Mouse (Mus musculus) T-helper 17 cell (primary cell): ENCODE data around the gene Pan3.
"Not testable (repeated sequence)": the region's sequence is repeated elsewhere in the genome, so short reads cannot be mapped to it uniquely, and the experiment has no call there.

Source experiments
- in situ Hi-C, 2 experiments: fragments of 300-600 bp; cut with MboI, MseI; formaldehyde crosslinking; loops; 1 replicate in 1 of 2; 2 replicates in 1 of 2; pipeline ENCODE4 v1.15.1; 2025; ENCODE audit warnings: high pct_unique_total_duplicates in 2 of 2

Pan3 gene

DNA sequence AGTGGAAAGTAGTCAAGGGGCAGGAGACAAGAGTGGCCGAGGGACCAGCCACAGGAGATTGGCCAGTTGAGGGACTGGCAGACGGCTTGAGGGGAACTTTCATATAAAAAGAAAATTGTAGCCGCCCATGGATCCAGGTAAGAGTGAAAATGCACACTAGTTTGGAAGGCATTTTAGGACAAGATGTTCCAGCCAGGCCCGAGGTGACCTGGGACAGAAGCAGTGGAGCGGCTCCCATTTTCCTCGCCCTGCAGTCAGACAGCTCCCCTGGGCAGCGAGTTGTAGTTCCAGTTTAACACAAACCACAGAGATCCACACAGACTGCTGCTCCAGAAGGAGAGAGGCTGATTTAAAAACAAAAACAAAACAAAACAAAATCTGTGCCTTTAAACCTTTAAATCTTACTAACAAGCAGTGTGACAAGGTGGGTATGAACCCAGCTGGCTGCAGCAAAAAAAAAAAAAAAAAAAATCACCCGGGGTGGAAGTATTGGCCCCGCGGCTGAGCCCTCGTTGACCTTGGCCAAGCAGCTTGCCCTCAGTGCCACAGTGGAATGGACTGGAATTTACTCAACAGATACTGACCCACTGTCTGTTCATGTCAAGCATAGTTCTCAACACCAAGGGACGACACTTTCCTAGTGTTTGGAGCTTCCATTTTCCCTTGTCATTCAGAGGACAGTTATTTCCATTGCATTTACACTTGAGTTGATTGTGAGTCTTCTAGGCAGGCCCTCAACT lies 119.2 kb downstream of the Pan3 start:
- in situ Hi-C loops = no loop called here

DNA sequence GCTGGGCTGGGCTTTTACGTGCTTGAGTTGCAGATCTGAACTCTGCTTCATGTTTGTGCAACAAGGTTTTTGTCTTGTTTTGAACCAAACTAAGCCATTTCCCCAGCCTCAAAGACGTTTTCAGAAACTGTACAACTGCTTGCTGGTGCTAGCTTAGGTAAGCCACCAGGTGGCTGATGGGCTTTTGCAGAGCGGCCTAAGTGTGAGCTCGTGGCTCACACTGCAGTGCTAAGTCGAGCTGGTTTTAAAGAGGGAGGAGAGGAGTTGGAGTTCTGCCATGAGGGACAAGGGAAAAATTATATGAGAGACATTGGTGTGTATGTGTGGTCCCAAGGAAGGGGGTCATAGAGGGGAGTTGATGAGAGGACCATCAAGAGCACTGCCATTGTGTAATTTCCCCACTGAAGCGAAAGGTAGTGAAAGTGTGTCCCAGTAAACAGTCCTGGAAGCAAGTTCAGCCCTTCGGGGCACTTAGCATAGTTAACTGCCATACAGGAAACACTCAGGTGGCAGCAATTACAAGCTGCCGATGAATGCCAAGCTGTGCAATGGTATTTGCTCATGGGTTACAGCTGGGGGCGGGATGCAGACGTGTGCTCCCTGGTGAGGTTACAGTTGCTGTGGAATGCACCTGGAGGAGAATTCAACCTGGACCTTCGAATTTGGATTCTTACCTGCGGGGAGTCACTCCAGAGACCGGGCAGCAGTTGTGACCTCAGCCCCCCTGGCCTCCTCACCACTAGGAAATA lies 122.1 kb downstream of the Pan3 start:
- in situ Hi-C loops = no loop called here

DNA sequence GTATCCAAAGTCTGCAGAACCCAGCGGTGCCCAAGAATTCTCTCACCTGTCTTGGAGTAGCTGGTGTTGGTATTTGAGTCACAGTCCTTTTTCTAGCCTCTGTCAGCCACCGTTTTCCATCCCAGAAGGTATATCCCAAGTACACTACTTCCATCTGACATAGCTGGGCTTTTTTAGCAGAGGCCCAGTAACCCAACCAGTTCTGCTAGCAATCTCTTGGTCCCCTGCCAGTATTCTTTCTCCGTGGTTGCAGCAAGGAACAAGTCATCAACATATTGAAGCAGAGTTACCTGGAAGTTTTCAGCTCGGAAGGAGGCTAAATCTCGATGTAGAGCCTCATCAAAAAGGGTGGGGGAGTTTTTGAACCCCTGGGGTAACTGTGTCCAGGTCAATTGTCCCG lies 127.7 kb downstream of the Pan3 start:
- in situ Hi-C loops = not testable (repeated sequence)

DNA sequence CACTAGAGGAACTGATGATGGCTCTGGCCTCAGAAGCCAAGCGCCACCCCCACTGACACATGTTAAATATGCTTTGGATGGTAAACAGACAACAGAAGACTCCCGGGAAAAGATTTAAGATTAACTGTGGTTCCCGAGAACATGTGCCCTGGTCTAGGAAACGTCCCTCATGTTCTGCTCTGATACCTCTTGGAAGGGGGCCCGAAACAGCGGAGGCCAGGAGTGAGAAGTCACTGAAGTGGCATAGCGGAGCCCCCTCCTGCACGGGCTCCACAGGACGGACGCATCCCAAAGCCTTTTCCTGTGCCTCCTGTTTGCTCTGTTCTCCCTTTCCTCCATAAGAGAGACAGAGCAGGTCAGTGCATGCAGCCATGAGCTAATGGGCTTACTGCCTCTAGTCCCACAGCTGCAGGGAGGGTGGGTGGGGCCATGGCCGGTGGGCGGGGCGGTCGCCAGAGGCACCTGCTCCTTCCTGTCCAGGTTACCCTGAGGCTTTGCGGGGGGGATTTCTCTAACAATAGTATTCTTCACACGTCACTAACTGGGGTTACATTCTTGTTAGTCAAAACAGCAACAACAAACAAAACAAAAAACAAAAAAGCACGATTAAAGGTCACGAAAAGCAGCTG lies 133.7 kb downstream of the Pan3 start:
- in situ Hi-C loops = no loop called here

DNA sequence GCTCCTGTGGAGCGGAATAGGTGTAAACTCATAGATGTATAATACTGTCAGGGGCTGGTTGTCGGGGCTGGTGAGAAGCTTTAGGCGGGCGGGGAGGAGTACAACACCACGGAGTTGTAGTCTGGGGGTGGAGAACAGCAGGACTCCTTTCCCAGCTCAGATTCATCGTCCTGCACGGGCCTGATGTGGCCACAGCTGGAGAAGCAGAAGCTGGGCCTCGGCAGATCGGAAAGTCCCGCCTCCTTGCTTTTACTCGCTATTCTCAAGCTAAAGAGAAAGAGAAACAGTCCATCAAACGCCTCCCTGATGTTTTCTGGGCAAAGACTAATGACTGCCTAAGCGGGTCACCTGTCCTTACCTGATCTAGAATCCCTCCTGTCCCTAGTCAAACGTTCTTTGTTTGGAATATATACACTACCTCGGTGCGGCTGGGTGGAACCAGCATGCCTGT lies 134.2 kb downstream of the Pan3 start:
- in situ Hi-C loops = no loop called here

DNA sequence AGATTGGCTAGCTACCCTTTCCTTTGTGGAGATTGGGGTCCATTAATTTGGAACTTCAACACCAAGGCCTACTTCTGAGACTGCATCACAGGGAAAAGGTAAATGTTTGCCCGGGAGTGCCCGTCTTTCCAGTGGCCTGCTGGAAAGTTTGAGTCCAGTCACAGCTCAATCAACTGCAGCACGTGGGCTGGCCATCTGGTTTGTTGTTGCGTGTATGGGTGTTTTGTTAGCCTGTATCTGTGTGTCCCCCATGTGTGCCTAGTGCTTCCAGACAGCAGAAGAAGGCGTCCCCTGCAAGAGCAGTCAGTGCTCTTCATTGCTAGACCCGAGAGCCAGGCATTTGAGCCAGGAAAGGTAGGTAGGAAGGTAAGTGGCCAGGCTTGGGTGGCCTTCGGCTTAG lies 135.5 kb downstream of the Pan3 start:
- in situ Hi-C loops = no loop called here

DNA sequence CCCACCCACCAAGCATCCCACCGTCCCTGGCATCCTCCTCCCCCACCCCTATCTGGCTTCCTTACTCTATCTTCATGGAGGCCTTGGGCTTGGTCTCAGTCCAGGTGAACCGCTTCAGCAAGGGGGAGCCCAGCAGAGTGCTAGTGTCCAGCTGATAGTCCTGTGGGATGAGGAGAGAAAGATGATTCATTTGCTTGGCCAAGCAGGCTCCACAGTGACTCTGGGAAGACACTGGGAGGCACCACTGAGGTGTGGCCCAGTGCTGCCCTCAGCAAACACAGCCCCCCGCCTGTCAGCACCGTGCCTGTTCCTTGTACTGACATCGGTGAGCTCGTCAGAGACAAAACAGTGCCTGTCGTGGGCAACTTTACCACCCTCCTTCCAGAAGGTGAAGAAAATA lies 136.4 kb downstream of the Pan3 start:
- in situ Hi-C loops = no loop called here

DNA sequence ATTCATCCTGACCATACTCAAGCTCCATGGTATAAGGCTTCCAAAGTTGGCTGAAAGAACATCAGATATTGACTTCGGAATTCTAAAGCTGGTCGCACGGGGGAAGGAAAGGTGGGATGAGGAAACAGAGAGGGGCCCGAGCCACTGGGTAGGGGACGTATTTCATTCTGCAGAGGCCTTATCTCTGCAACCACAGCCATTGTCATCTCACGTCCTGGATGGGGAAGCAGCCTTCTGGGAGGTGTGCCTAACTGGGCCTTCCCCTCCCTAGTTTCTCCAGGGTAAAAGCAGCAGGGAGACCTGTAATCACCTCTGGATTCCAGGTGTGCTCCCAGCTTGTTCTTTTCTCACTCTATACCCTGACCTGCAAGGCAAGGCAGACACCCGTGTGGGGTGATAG lies 142.7 kb downstream of the Pan3 start:
- in situ Hi-C loops = no loop called here

DNA sequence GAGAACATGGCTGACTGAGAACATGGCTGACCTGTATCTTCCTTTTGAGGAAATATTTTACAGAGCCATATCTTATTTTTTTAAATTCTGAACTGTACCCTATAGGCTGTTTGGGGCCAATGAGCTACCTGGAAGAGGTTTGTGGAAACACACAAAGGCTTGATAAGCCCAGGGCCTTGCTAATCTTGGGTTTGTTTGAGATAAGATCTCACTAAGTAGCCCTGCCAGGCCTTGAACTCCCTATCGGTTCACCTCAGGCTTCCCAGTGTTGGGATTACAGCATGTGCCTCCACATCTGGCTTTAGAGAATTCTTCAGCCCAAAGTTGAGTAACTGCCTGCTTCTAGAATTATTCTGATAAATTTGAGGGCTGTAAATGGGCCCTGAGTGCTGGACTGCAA lies 143.6 kb downstream of the Pan3 start:
- in situ Hi-C loops = no loop called here

DNA sequence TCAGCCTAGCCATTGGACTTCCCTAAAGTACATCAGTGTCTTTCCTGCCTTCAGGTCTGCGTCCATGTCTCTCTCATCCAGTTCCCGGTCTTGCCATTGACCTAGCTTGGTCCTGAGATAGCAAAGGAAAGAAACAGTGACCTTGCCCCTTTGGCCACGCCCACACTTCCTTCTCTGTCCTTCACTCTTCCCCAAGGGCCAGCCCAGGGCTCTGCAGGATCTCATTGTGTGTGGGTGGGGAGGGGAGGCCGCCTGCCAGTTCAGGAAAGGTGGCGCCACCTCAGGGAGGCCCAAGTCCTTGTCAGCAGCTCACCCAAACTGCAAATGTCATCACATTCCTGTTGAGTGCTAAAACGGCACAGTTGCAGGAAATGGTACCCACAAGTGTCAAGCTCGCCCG lies 144.6 kb downstream of the Pan3 start:
- in situ Hi-C loops = no loop called here

DNA sequence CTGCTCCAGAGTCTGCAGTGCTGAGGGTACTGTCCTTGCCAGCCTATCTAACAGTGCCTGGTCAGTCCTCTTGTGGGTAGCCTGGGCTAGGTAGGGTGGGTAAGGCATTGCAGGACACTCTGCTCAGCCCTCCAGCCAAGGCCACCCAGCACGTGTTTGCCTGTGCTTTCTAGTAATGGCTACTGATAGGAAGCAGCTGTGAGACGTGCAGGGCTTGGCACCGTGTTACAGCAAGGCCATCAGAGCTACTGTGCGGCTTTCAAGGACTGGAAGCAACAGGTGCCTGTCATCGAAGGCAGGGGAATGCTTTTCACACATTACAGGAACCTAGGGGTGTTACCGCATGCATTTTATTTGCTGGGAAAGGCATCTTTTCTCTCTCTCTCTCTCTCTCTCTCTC lies 147.0 kb downstream of the Pan3 start:
- in situ Hi-C loops = loop anchor here in 1 of 2 experiments (5.0 to 25.0 kb wide), 2 partner anchors 155 to 260 kb away; no protein-coding TSS in a partner anchor

DNA sequence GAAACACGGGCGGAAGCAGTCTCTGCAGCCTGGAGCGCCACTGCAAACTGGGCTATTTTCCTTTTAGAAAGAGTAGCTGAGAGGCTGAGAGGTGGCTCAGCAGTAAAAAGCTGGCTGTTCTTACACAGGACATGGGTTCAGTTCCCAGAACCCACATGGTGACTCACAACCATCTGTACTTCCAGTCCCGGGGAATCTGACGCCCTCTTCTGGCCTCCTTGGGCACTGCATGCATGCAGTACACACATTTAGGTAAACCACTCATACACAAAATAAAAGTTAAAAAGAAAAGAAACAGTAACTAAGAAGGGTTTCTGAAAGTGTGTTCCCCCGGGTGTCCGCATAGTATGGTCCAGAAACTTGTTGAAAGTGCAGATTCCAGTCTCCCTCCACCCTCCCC lies 149.2 kb downstream of the Pan3 start:
- in situ Hi-C loops = loop anchor here in 1 of 2 experiments (5.0 to 25.0 kb wide), 2 partner anchors 153 to 258 kb away; no protein-coding TSS in a partner anchor

DNA sequence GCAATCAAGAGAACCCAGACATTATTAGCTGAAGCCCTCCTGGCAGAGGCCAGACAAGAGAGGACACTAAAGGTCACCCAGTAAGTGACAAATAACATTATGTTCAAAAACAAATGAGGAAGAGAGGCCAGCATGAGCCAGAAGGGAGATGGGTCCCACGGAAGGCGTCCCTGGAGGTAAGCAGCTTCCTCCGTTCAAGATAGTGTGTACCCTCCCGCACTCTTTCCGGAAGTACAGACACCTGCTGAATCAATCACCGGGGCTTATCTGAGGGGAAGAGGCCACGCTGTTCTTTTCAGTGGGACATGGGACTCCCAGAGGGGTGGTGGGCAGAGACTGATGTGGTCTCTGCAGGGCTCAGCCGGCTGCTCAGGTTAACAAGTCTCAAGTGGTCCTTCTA lies 149.7 kb downstream of the Pan3 start:
- in situ Hi-C loops = loop anchor here in 1 of 2 experiments (5.0 to 25.0 kb wide), 2 partner anchors 153 to 258 kb away; no protein-coding TSS in a partner anchor

DNA sequence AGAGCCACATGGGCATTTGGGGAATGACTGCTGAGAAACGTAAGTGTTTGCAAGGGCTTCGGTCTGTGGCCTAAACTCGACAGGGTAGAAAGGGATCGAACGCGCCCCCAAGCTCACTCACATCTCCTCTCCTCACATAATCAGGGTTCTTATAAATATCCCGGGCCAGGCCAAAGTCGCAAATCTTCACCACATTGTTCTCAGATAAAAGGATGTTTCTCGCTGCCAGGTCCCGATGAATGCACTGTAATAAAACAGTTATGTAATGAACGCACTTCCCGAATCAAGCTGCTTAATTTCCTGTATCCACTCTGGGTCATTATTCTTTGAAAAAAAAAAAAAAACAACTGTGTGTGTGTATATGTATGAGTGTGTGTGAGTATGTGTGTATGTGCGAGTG lies 150.2 kb downstream of the Pan3 start:
- in situ Hi-C loops = loop anchor here in 1 of 2 experiments (25.0 kb wide), 1 partner anchor 257 kb away; no protein-coding TSS in a partner anchor

DNA sequence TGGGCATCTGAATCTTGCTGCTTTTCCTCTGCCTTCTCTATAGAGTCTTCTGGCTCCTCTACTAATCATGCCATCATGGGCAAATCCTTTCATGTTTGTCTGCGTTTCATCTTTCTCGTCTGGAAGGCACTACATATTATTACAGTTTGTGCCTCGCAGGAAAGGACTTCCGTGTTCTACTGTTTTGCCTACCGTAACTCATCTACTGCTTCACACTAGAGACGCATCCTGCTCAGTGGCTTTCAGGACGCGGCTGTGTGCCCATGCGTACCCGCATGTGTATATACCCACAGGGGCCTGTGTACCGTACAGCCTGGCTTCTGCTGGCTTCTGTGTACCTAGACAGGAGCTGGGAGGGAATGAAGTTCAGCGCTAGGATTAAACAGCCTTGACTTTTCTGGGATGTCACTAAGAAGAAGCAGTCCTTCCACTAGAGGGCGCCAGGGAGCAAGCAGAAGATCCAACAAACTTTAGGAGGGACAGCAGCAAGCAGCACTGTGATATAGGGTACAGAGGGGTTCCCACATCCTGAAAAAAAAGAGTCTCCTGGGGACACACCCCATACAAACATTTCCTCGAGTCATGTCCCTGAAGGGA lies 153.8 kb downstream of the Pan3 start:
- in situ Hi-C loops = loop anchor here in 1 of 2 experiments (25.0 kb wide), 1 partner anchor 254 kb away; no protein-coding TSS in a partner anchor

DNA sequence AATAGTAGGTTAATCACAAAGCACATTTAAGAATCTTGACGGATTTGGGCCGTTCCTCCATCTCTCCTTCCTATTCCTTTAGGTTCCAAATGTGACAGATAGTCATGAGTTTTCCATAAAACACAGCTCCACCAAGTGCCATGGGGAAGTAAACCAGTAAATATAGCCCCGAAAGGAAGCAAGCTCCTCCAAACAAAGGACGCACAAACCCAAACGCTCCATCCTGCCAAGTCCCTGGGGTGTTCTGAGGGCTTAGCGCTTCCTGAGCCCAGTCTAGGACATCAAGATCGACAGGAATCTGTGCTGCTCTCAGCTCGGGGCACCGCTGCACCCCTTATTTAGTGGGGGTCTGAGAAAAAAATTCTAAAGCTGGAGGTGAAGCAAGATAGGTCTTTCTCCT lies 154.7 kb downstream of the Pan3 start:
- in situ Hi-C loops = loop anchor here in 1 of 2 experiments (25.0 kb wide), 1 partner anchor 253 kb away; no protein-coding TSS in a partner anchor

DNA sequence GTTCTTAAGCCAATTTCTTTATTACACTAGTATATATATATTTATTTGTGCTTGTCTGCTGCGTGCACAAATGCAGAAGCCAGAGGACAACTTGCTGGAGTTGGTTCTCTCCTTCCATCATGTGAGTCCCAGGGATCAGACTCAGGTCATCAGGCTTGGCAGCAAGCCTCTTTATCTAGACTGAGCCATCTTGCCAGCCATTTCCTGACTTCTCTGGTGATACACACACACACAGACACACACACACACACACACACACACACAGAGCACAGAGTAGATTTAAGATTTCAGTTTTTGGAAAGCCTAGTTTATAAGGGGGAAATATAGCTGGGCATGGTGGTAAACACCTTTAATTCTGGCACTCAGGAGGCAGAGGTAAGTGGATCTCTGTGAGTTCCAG lies 155.1 kb downstream of the Pan3 start:
- in situ Hi-C loops = loop anchor here in 1 of 2 experiments (25.0 kb wide), 1 partner anchor 252 kb away; no protein-coding TSS in a partner anchor

DNA sequence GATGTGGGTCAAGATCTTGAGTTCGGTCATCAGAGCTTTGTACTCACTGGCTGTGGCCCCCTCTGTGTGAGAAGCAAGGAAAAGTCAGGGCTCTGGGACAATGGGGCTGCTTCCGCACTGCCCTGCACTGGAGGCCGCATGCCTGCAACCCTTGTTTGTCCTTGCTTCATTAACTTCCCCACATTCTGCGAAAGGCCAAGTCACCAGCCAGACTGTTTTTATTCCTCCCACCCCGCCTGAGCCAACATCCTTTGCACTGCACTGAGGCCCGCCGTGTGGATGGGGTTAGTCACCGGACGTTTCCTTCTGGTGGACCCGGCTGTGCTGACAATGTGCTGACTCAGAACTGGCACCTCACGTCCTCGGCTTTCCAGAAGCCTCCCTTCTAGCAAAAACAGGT lies 159.9 kb downstream of the Pan3 start:
- in situ Hi-C loops = loop anchor here in 1 of 2 experiments (25.0 kb wide), 1 partner anchor 247 kb away; no protein-coding TSS in a partner anchor

DNA sequence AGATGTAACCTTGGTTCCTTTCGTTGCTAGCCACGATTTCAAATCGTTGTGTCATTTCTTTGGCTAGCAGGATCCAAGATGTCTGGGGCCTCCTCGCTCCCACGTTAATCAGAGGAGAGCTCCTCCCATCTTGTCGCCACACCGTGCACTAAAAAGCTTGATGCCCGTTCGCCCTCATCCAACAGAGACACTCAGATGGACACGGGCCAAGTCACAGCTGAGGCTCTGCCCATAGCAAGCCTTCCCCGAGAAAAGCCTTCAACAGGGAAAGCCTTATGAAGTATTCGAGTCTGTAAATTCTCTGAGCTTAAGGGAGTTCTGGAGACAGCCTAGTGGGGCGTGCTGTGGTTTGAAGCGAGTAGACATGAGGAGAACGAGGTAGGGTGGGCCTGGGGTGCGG lies 167.9 kb downstream of the Pan3 start:
- in situ Hi-C loops = loop anchor here in 1 of 2 experiments (25.0 kb wide), 1 partner anchor 239 kb away; no protein-coding TSS in a partner anchor
